Mouse (Mus musculus) thymus, postnatal 25 days (tissue): ENCODE data around the gene Ccnl2.
A peak's percentile ranks its signal among the peaks of the same experiment; 100 is the strongest.

Source experiments
- DNase-seq: peaks from one replicate; pipeline ENCODE4 v3.0.0; 2022

The Ccnl2 gene

GRCm38 (mm10) chr4:155840076-155841002, 28.1 kb downstream of the Ccnl2 start:
- DNase-seq = no peak

DNA sequence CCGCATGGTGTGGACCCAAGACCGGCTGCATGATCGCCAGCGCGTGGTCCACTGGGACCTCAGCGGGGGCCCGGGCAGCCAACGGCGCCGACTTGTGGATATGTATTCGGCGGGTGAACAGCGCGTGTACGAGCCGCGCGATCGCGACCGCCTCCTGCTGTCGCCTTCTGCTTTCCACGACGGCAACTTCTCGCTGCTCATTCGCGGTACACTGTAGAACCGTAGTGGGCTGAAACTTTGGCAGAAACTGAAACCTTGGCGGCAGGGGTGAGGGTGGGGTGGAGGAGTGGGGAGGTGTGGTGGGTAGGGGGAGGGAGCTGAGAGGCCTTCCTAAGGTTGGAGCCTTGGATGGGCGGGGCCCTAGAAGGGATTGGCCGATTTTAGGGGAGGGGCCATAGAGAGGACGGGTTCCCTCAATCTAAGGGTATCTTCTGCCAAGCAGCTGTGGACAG, 28.7 kb downstream of the Ccnl2 start:
- DNase-seq = peak; percentile 71

DNA sequence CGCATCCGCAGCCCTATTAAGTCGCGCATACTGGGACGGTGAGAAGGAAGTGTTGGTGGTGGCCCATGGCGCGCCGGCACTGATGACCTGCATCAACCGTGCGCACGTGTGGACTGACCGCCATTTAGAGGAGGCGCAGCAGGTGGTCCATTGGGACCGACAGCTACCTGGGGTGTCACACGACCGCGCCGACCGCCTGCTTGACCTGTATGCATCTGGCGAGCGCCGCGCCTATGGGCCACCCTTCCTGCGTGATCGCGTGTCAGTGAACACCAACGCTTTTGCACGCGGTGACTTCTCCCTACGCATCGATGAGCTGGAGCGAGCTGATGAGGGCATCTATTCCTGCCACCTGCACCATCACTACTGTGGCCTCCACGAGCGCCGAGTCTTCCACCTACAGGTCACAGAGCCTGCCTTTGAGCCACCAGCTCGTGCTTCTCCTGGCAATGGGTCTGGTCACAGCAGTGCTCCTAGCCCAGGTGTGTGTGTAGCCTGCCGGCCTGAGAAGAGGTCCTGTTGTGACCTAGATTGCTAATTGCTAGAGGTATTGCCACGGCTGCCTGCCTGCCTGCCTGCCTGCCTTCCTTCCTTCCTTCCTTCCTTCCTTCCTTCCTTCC, 29.5 kb downstream of the Ccnl2 start:
- no peak for DNase-seq

DNA sequence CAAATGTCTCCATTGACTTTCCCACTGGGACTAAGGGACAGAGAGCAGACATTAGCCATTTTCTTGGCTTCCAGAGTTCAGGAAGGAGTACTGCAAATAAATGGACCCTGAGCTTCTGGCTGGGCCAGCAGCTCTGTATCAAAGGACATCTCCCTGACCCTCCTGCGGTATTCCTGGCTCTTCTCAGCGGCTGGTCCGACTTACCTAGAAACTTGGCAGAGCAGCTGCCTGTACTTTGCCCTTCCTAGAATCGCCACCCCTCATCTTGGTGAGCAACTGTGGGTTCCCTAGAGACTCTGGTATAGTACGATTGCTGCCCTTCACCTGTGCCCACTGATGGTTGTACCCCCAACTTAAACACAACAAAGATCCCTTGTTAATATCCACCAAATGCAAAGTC, 30.9 kb downstream of the Ccnl2 start:
- DNase-seq = no peak

DNA sequence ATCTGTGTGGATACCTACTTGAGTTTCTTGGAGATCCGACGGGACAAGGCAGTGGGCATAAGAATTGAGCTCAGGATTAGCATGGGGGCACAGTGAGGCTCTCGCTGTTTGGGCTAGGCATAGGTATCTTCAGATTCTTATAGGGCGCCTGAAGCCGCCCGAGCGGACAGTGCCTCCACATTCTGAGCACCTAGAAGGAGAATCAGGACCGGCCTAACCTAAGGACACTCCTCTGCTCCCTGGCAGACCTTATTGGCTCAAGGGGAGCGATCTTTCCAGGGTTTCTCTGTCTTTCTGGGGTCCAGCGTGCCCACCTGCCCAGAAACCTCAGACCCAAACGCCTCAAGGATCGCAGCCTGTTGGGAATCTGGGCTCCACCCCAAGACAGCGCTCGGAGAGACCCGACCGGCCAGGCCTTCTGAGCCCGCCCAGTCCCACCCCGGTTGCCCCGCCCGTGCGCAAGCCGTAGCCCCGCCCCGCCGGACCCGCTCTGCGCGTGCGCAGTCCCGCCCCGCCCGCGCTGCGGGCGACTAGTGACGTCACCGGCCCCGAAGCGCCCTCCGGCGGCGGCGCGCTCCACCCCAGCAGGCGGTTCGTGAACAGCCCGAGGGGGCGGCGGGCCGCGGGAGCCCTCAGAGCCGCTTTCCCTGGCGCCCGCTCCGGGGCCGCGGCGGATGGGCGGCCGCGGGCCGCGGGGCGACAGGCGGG, 34.7 kb downstream of the Ccnl2 start, which contains the start of gene Dvl1:
TSS of gene Dvl1 (plus strand) at position 532 of the 708 bp plus-strand sequence.
- peak; percentile 97 for DNase-seq

GRCm38 (mm10) chr4:155847591-155848352, 35.5 kb downstream of the Ccnl2 start:
- DNase-seq = peak; percentile 64

GRCm38 (mm10) chr4:155848434-155849095, 36.3 kb downstream of the Ccnl2 start:
- DNase-seq = no peak

- DNase-seq = no peak
These were observed 37.1 kb downstream of the Ccnl2 start for GRCm38 (mm10) chr4:155849391-155849790.

DNA sequence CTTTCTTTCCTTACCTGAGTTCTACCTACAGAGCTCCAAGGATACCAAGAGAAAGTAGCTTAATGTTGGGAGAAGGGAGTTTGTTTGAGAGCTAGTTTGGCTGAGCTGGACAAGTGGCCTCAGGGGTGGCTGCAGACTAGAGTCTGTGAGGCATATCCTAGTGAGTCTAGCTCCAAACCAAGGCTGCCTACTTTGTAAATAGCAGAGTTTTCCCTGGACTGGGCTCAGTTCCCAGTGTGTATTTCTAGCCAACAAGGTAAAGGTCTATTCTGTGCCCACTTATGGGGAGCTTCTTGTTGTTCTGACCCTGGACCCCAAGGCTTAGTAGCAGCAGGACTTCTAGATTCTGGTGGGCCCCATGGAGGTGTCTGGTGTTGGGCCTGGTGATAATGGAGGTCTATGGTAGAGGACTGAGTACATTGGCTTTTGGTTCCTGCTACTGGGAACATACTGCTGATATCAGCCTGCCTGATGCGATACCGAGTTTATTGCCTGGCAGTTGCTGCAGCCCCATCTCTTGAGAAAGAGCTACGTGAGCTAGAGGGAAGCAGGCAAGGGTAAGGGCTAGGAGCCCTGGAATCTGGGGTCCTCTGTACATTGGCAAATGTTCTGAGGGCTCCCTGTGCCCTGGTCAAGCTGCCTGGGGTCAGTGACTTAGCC, 37.6 kb downstream of the Ccnl2 start:
- no peak for DNase-seq

DNA sequence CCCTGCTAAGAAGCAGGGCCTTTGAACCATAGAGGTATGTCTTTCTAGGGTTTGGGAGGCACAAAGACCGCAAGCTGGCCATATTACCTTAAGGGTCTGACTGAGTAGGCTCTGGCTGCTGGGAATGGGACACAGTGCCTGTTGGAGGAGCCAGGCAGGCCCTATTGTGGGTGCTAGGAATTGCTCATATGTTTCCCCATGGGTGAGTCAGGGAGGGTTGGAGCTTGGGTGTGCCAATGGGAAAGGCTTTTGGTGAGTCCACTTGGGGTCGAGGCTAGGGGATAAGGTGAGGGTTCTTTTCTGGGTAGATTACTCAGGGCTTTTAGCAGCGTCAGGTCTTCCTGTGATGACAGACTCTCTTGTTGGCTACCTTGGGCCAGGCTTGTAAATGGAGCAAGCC, 39.1 kb downstream of the Ccnl2 start:
- DNase-seq = no peak

DNA sequence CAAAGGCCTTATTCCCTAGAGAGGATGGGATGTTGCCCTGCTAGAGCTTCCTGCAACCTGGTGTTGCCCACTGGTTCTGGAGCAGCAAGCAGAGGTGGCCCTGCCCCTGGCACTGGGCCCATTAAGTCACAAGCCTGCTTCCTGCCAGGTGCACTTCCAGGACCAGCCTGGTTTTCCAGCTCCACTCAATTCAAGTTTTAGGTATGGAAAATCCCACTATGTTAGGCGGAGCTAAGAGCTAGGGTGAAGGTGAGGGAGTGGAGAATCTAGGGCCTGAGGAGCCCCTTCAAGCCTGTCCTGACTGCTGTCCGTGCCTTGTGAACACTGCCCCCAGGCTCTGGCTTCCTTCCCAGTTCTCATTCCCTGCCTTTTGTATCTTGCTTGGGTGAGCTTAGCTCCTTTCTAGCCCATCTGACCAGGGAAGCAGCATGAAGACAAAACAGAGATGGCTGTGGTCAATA, 39.7 kb downstream of the Ccnl2 start:
- DNase-seq = no peak

GRCm38 (mm10) chr4:155853421-155853820, 41.1 kb downstream of the Ccnl2 start:
- DNase-seq = no peak

DNA sequence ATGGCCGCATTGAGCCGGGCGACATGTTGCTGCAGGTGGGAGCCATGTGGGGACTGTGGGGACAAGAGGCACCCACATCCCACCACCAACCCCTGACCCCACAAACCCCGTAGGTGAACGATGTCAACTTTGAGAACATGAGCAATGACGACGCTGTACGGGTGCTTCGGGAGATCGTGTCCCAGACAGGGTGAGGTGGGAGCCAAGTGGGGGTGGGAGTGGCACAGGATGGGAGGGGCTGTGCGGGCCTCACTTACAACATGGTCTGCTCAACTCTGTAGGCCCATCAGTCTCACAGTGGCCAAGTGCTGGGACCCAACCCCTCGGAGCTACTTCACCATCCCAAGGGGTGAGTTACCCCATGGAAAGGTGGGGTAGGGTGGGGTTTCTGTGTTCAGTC, 42.7 kb downstream of the Ccnl2 start:
- no peak for DNase-seq

- no peak for DNase-seq
These were observed 43.8 kb downstream of the Ccnl2 start for GRCm38 (mm10) chr4:155856071-155856470.

GRCm38 (mm10) chr4:155856881-155857280, 44.6 kb downstream of the Ccnl2 start:
- DNase-seq = no peak

DNA sequence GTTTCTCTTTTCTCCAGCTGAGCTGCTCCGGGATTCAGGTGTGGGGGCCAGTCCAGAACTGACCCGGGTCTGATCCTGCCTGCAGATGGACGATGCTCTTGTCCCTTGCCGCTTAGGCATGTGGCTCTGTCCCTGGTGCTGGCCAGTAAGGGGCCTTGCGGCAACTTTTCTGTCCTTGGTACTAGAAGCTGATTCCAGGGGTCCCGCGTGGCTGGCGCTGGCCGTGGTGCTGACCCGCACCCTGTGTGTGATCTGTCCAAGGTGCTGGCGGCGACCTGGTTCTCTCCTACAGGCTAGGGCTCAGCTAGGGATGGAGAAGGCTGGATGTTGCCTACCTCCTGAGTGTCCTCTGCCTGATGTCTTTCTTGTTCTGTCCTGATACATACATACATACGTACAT, 47.0 kb downstream of the Ccnl2 start:
- DNase-seq = peak; percentile 49

DNA sequence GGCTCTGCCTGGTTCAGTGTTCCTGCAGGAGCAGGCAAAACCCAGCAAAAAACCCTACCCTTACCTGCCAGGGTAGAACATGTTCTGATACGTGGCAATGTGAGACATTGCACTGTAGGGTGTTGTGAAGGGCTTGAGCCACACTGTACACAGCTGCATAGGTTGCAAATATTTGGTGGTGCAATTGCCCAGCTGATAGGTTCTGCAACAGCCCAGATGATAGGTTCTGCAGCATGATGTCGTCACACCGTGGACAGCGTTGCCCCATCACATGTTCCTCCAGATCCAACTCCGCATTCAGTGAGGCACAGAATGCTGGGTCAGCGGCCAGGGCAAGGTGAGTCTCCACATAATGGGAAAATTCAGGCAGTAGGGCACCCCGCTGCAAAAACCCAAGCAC, 49.5 kb downstream of the Ccnl2 start:
- no peak for DNase-seq

- no peak for DNase-seq
These were observed 50.7 kb downstream of the Ccnl2 start, which contains the start of gene Tas1r3 for GRCm38 (mm10) chr4:155863001-155863400. Gene Tas1r3, minus strand, starts transcription at chr4:155863362.

- no peak for DNase-seq
These were observed 56.5 kb downstream of the Ccnl2 start for GRCm38 (mm10) chr4:155868614-155869298.

DNA sequence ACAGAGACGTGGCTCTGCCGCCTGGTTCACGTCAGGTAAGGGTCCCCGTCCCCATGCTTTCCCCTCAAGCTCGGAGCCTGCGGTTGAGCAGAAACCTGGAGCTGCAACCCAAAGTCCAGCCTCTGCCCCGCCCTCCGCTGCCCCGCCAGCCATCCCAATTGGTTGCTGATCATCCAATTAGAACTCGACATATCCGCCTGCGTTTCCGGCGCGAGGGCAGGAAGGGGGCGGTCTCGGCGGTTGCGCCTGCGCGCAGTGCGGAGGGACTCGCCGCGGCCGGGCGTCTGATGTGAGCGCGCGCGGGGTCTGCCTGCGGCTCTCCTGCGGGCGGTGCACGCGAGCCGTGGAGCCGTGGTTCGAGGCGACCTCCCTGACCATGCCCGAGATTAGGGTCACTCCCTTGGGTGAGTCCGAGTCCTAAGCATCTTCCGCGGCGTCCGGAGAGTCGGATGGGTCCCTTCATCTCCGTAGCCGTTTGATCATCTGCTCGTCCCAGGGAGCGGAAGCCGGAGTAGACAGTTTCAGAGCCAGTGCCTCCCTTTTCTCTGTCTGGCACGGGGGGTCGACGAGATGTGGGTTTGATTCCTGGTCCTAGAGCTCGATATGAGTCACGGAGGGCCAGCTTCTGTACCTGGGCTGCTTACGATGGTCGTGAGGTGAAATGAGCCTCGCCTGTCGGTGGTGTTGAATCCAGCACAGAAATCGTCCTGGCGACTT, 57.2 kb downstream of the Ccnl2 start, which contains the start of the genes Cptp and Ints11:
TSS of gene Cptp (minus strand) at position 124 of the 717 bp plus-strand sequence.
TSS of gene Ints11 (plus strand) at position 230 of the 717 bp plus-strand sequence.
- peak; percentile 97 for DNase-seq
